Comparison of ENCODE assay signal across 8 mouse cellular contexts in the genomic region with DNA sequence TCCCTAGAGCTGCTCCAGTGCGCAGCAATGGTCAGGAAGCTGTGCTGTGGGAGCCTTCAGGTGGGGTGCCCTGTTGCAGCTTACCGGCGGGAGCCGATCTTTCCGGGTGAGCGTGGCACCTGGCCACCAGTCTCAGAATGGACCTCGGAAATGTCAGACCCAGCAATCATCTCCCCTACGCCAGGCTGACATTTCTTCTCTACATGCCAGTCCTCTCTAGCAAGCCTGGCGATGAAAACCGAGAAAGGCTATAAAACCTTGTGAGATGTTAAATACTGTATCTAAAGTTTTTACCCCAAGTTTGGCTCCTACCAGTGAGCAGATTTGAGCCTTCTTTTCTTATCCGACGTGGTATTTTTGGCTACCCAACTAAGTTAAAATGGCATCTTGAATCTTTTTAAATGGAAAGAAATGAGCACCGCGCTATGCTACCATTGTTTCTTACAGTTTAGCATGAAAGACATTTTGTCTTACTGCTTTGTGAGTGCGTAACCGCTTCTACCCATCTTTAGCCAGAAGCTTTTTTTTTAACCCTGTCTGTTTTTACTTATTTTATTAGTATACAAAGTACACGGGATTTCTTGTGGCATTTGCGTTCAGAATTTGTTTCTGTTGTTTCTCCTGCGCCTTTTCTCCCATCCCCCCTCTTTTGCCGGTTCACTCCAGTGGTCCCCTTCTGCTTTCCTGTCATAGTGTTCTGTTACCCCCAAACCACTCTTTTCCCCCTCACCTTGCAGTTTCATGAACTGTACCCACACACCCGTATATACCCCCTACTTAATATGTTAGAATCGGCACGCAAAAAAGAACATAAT. TPM values are rescaled to one million over a fixed set of nuclear protein-coding genes. Genes with fewer than 3 reads are reported as not detected.
A peak's percentile ranks its signal among the peaks of the same experiment; 100 is the strongest.
DNase-seq lines count a peak whose midpoint lies in the region; ATAC-seq and TF ChIP-seq lines count a peak whose summit lies in the region.

No protein-coding gene starts in this region.

- peaks cover 2% of the 10 kb centered on the region; the same call in 1 of the 2 replicates for H3K4me1 ChIP-seq in lung, adult 2 months (ENCODE audit: control insufficient read depth, insufficient read depth, low read length)
- no peaks in the 10 kb centered on the region for H3K4me1 ChIP-seq in embryonic facial prominence, embryonic 11.5 days (ENCODE audit: control insufficient read depth, insufficient read depth, low read length)
- peaks cover 4% of the 10 kb centered on the region for H3K4me1 ChIP-seq in hindbrain, embryonic 16.5 days (ENCODE audit: control insufficient read depth, insufficient read depth, low read depth, low read length)
- no peaks in the 10 kb centered on the region for H3K4me1 ChIP-seq in neural tube, embryonic 12.5 days

- no peak for TF ChIP-seq CTCF in lung, adult 2 months (IDR thresholded peaks at IDR 0.05; ENCODE audit: insufficient read depth, low read length)

- H3K36me3 ChIP-seq in embryonic facial prominence, embryonic 11.5 days (replicated peaks; ENCODE audit: control insufficient read depth, insufficient read depth, low read depth, low read length): no peaks in the 10 kb centered on the region
- no peaks in the 10 kb centered on the region for H3K36me3 ChIP-seq in hindbrain, embryonic 16.5 days (ENCODE audit: control insufficient read depth, insufficient read depth, low read length)
- H3K36me3 ChIP-seq in neural tube, embryonic 12.5 days: no peaks in the 10 kb centered on the region

- no peak for ATAC-seq in embryonic facial prominence, embryonic 11.5 days (replicated peaks; ENCODE audit: insufficient number of reproducible peaks, low FRiP score, low TSS enrichment, low read depth)
- no peak for ATAC-seq in hindbrain, embryonic 16.5 days
- no peak for ATAC-seq in neural tube, embryonic 12.5 days (ENCODE audit: low FRiP score, low read depth)

- DNase-seq in lung, adult 2 months: no peak
- no peak for DNase-seq in lung, postnatal 4 days
- no peak for DNase-seq in embryonic facial prominence, embryonic 11.5 days (ENCODE audit: low spot score)
- no peak for DNase-seq in adrenal gland, adult (ENCODE audit: inconsistent age in 2 of 2, low spot score in 1 of 2)
- no peak for DNase-seq in frontal cortex, postnatal 14 days (ENCODE audit: low spot score in 2 of 2)
- no peak for DNase-seq in urinary bladder, postnatal 4 days (ENCODE audit: low spot score in 2 of 2)

- peak overlapping the region; percentile 56; the same call in 1 of the 2 replicates for H3K27ac ChIP-seq in embryonic facial prominence, embryonic 11.5 days (replicated peaks; ENCODE audit: low read depth, low read length)
- peak overlapping the region; percentile 94 for H3K27ac ChIP-seq in hindbrain, embryonic 16.5 days (ENCODE audit: low read depth, low read length)
- H3K27ac ChIP-seq in neural tube, embryonic 12.5 days: peak overlapping the region; percentile 57; the same call in 1 of the 2 replicates

- no peaks in the 10 kb centered on the region for H3K9me3 ChIP-seq in embryonic facial prominence, embryonic 11.5 days (replicated peaks; ENCODE audit: control insufficient read depth, low read length)
- H3K9me3 ChIP-seq in hindbrain, embryonic 16.5 days (ENCODE audit: control insufficient read depth, low read length): no peaks in the 10 kb centered on the region
- H3K9me3 ChIP-seq in neural tube, embryonic 12.5 days: no peaks in the 10 kb centered on the region

- H3K9ac ChIP-seq in embryonic facial prominence, embryonic 11.5 days (replicated peaks; ENCODE audit: low read length): peak overlapping the region; percentile 67
- peak overlapping the region; percentile 86 for H3K9ac ChIP-seq in hindbrain, embryonic 16.5 days (ENCODE audit: low read depth, low read length)
- H3K9ac ChIP-seq in neural tube, embryonic 12.5 days: peak overlapping the region; percentile 66

- TF ChIP-seq POLR2A in lung, adult 2 months (IDR thresholded peaks at IDR 0.05; ENCODE audit: borderline replicate concordance, extremely low read depth, low read depth, low read length): no peak

- 10% methylated on average over 23 of the region's 23 CpGs for WGBS in lung, adult 2 months
- WGBS in embryonic facial prominence, embryonic 11.5 days: 13% methylated on average over 23 of the region's 23 CpGs
- 11% methylated on average over 23 of the region's 23 CpGs for WGBS in hindbrain, embryonic 16.5 days
- 12% methylated on average over 23 of the region's 23 CpGs for WGBS in neural tube, embryonic 12.5 days

- peak overlapping the region; percentile 71 for H3K4me2 ChIP-seq in embryonic facial prominence, embryonic 11.5 days (ENCODE audit: low read depth, low read length)
- peak overlapping the region; percentile 86 for H3K4me2 ChIP-seq in hindbrain, embryonic 16.5 days (ENCODE audit: low read length)
- peak overlapping the region; percentile 70 for H3K4me2 ChIP-seq in neural tube, embryonic 12.5 days (replicated peaks)

- H3K27me3 ChIP-seq in embryonic facial prominence, embryonic 11.5 days (ENCODE audit: control insufficient read depth, insufficient read depth, low read length): no peaks in the 10 kb centered on the region; the same call in 1 of the 2 replicates
- H3K27me3 ChIP-seq in hindbrain, embryonic 16.5 days (replicated peaks; ENCODE audit: control insufficient read depth, insufficient read depth, low read length): peaks cover 5% of the 10 kb centered on the region; the same call in 1 of the 2 replicates
- H3K27me3 ChIP-seq in neural tube, embryonic 12.5 days (replicated peaks): no peaks in the 10 kb centered on the region; the same call in 1 of the 2 replicates

- peak overlapping the region; percentile 86 for H3K4me3 ChIP-seq in lung, adult 2 months (replicated peaks; ENCODE audit: extremely low read depth, low read depth, low read length)
- H3K4me3 ChIP-seq in embryonic facial prominence, embryonic 11.5 days (ENCODE audit: low read depth, low read length): peak overlapping the region; percentile 58
- peak overlapping the region; percentile 76 for H3K4me3 ChIP-seq in hindbrain, embryonic 16.5 days (ENCODE audit: low read length)
- peak overlapping the region; percentile 64 for H3K4me3 ChIP-seq in neural tube, embryonic 12.5 days

RNA-seq across cellular contexts. Expression of a gene that starts 0.6 kb away (rescaled TPM):
- polyA plus RNA-seq in lung, adult 2 months (2012; rRNA removed): 0.70 and 1.8 TPM in 2 replicates
- polyA plus RNA-seq in embryonic facial prominence, embryonic 11.5 days (2014; fragmentation: Nextera tagmentation; extraction: Ambion mirVana): 7.0 and 8.8 TPM in 2 replicates
- polyA plus RNA-seq in hindbrain, embryonic 16.5 days (2015; fragmentation: Nextera tagmentation; extraction: Ambion mirVana): 12.8 and 13.9 TPM in 2 replicates
- 18.1 and 19.3 TPM in 2 replicates for polyA plus RNA-seq in neural tube, embryonic 12.5 days (2016; fragmentation: Nextera tagmentation; extraction: Ambion mirVana)

RNA-seq across cellular contexts. Expression of a gene that starts 5.9 kb away (rescaled TPM):
- polyA plus RNA-seq in lung, adult 2 months (2012; rRNA removed): 0.77 and 1.2 TPM in 2 replicates
- 10.3 and 11.5 TPM in 2 replicates for polyA plus RNA-seq in embryonic facial prominence, embryonic 11.5 days (2014; fragmentation: Nextera tagmentation; extraction: Ambion mirVana)
- 7.4 and 8.0 TPM in 2 replicates for polyA plus RNA-seq in hindbrain, embryonic 16.5 days (2015; fragmentation: Nextera tagmentation; extraction: Ambion mirVana)
- 7.1 and 7.9 TPM in 2 replicates for polyA plus RNA-seq in neural tube, embryonic 12.5 days (2016; fragmentation: Nextera tagmentation; extraction: Ambion mirVana)

RNA-seq across cellular contexts. Expression of a gene that starts 24.6 kb away (rescaled TPM):
- 4.0 and 7.2 TPM in 2 replicates for polyA plus RNA-seq in lung, adult 2 months (2012; rRNA removed)
- 28.5 and 30.9 TPM in 2 replicates for polyA plus RNA-seq in embryonic facial prominence, embryonic 11.5 days (2014; fragmentation: Nextera tagmentation; extraction: Ambion mirVana)
- 11.1 and 14.0 TPM in 2 replicates for polyA plus RNA-seq in hindbrain, embryonic 16.5 days (2015; fragmentation: Nextera tagmentation; extraction: Ambion mirVana)
- 18.4 and 20.3 TPM in 2 replicates for polyA plus RNA-seq in neural tube, embryonic 12.5 days (2016; fragmentation: Nextera tagmentation; extraction: Ambion mirVana)

RNA-seq across cellular contexts. Expression of a gene that starts 24.7 kb away (rescaled TPM):
- polyA plus RNA-seq in lung, adult 2 months (2012; rRNA removed): 19.2 and 25.7 TPM in 2 replicates
- 243 and 271 TPM in 2 replicates for polyA plus RNA-seq in embryonic facial prominence, embryonic 11.5 days (2014; fragmentation: Nextera tagmentation; extraction: Ambion mirVana)
- polyA plus RNA-seq in hindbrain, embryonic 16.5 days (2015; fragmentation: Nextera tagmentation; extraction: Ambion mirVana): 231 and 265 TPM in 2 replicates
- 217 and 221 TPM in 2 replicates for polyA plus RNA-seq in neural tube, embryonic 12.5 days (2016; fragmentation: Nextera tagmentation; extraction: Ambion mirVana)

RNA-seq across cellular contexts. Expression of a gene that starts 50.7 kb away (rescaled TPM):
- polyA plus RNA-seq in lung, adult 2 months (2012; rRNA removed): not detected in 2 replicates
- polyA plus RNA-seq in embryonic facial prominence, embryonic 11.5 days (2014; fragmentation: Nextera tagmentation; extraction: Ambion mirVana): not detected in 2 replicates
- polyA plus RNA-seq in hindbrain, embryonic 16.5 days (2015; fragmentation: Nextera tagmentation; extraction: Ambion mirVana): 0.14 TPM in 1 of 2 replicates, not detected in the other
- polyA plus RNA-seq in neural tube, embryonic 12.5 days (2016; fragmentation: Nextera tagmentation; extraction: Ambion mirVana): not detected in 2 replicates
